Mouse (Mus musculus): Measurements from ENCODE around the gene Kirrel. TPM values are rescaled to one million over a fixed set of nuclear protein-coding genes. Genes with fewer than 3 reads are reported as not detected.

Kirrel gene
- total RNA-seq (2021): 10 to 100 TPM in 1 of 2 experiments, 1 to 10 TPM in 1; 8.4 to 10.5 TPM
- long read RNA-seq, experiment 1, full-length matches to known transcripts: 1 of 3 reads
- long read RNA-seq, experiment 1, partial matches to known transcripts: 0 of 3 reads
- long read RNA-seq, experiment 1, other reads (novel, unspliced or antisense): 2 of 3 reads
- long read RNA-seq, experiment 2, partial matches to known transcripts: 1 of 5 reads
- long read RNA-seq, experiment 2, other reads (novel, unspliced or antisense): 4 of 5 reads

DNA sequence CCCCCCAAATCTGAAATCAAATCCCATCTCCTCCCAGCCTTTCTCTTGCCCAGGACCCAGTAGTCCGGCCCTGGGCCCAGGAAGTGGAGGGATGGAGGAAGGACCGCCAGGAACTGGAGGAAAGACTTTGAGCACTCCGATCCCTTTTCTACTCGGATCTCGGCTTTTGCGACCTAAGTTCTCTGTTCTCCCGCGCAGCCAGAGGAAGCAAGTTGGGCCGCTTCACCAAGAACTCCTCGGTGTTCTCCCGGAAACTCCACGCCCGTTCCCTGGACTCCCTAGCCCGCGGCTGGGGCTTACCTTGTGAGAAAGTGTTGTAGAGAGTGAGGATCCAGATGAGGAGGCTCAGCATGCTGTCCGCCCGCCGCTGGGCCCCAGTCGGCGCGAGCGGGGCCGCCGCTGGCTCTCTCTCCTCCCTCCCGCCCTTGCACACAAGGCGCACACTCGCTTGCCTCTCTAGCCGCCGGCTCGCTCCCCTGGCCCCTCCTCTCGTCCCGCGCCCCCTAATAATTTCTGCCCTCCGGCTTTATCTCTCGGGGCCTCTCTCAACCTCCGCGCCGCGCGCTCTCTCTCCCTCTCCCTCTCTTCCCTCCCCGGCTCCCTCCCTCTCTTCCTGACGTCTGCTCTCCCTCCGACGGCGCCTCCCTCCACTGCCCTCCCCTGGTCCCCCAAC lies at the start of gene Kirrel:
Kirrel (minus strand) TSS at position 652 of the 673 bp plus-strand sequence.
- DNase-seq: peak; percentile 88

DNA sequence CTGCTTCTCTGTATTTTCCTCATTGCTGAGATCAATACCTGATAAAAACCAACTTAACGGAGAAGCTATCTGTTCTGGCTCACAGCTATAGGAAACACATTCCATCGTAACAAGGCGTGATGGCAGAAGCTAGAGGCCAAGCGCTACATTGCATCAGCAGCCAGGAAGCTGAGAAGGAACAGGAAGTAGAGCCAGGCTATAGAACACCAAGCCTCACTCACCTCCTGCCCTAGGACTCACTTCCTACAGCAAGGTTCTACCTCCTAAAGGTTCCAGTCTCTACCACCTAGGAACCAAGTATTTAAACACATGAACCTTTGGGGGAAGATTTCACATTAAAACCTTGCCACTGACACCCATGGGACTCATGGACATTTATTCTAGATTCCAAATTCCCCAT lies 49.1 kb upstream of the Kirrel start:
- intact Hi-C loops (cut with DNase I; ENCODE audit: low total_unique reads): no loop called here
- no peak for DNase-seq

More for the DNA sequence above, at the start of gene Kirrel:
- intact Hi-C loops (cut with DNase I; ENCODE audit: low total_unique reads): no loop called here

DNA sequence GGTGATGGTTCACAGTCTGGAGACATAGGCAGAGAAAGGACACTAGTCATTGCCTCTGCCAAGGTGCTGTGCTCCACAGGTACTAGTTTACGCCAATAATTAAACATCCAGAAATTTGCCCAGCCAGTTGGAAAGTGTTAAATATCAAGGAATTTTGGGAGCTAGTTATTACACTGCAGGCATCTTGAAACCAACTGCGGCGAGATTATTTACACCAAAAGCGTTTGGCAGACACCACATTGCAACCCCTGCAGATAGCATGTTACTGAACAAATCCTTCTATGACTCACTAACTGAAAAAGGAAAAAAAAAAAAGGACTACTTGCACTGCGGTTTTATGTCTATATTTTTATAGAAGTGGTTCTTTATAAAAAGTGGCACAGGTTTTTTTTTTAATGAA lies 47.8 kb upstream of the Kirrel start:
- intact Hi-C loops (cut with DNase I; ENCODE audit: low total_unique reads): no loop called here

GRCm38 (mm10) chr3:87215176-87215575 lies 40.6 kb upstream of the Kirrel start:
- intact Hi-C loops (cut with DNase I; ENCODE audit: low total_unique reads): no loop called here
- DNase-seq: no peak

More for the DNA sequence above, 47.8 kb upstream of the Kirrel start:
- no peak for DNase-seq

DNA sequence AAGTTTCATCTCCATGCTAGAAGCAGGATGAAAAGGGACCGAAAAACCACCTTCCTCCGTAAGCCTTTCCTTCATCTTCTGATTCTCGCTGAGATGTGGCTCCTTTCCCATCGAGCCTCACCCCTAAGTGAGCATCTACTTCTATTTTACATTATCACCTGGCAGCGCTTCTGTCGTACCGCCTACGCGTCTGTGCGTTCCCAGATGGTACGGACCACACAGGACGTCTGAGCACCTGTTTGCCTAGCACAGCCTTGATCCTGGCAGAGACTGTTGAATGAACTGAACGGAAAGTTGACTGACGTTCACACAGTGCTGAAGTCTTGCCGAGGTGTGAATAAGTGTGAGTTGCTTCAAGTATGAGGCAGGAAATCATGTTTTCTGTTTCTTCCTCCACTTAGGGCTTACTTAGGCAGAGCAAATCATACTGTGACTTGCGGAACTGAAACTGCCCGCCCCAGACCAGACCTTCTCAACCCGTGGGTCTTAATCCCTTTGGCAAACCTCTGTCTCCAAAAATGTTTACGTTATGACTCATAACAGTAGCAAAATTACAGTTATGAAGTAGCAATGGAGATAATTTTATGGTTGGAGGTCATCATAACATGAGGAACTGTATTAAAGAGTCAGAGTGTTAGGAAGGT lies 39.8 kb upstream of the Kirrel start:
- no peak for DNase-seq
- intact Hi-C loops (cut with DNase I; ENCODE audit: low total_unique reads): no loop called here

GRCm38 (mm10) chr3:87206336-87207075 lies 32.0 kb upstream of the Kirrel start:
- no peak for DNase-seq
- intact Hi-C loops (cut with DNase I; ENCODE audit: low total_unique reads): no loop called here

DNA sequence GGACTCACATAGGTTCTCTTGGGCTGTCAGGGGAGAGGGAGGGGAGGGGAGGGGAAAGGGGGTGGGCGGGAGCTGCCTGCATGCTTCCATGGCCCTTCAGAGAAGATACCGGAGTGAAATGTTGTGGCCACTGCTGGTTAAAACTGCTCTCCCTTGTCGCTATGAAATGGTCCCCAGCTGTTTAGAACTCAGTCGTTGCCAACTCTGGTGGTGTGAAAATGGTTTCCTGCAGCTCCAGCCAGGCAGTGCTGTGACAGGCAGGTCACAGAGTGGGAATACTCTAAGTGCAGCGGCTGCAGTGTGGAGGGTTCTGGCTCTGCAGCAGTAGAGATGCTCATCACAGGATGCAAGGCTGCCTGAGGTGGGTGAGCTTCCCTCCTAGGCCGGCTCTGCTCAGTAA lies 22.1 kb upstream of the Kirrel start:
- intact Hi-C loops (cut with DNase I; ENCODE audit: low total_unique reads): no loop called here
- no peak for DNase-seq

- DNase-seq: no peak
- intact Hi-C loops (cut with DNase I; ENCODE audit: low total_unique reads): no loop called here
These were observed 20.5 kb upstream of the Kirrel start for GRCm38 (mm10) chr3:87195041-87195440.

- intact Hi-C loops (cut with DNase I; ENCODE audit: low total_unique reads): no loop called here
- no peak for DNase-seq
These were observed 20.0 kb upstream of the Kirrel start for GRCm38 (mm10) chr3:87194591-87194990.

DNA sequence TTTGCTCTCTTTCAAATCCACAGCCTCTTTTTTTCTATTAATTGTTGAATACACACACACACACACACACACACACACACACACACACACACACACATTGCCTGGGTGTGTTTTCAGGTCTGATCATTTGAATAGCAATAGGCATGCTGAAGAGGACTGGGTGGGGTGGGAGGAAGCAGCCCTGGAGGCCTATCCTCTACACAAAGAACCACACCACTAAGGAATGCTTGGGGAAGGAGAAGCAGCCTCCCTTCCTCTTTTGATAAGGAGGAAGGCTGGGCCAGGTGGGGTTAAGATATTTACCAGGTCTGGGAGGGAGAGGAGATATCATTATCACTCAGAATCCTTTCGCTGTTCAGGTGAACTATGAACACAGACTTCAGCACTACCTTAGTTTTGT lies 19.2 kb upstream of the Kirrel start:
- DNase-seq: no peak
- intact Hi-C loops (cut with DNase I; ENCODE audit: low total_unique reads): no loop called here

- intact Hi-C loops (cut with DNase I; ENCODE audit: low total_unique reads): no loop called here
- DNase-seq: no peak
These were observed 18.8 kb upstream of the Kirrel start for GRCm38 (mm10) chr3:87193352-87193751.

- DNase-seq: no peak
- intact Hi-C loops (cut with DNase I; ENCODE audit: low total_unique reads): loop anchor here (5.0 kb wide), 2 partner anchors 84 to 139 kb away; no protein-coding TSS in a partner anchor
These were observed 2.1 kb upstream of the Kirrel start for GRCm38 (mm10) chr3:87176687-87177086.

GRCm38 (mm10) chr3:87175438-87175815 lies 880 bp upstream of the Kirrel start:
- DNase-seq: no peak
- intact Hi-C loops (cut with DNase I; ENCODE audit: low total_unique reads): loop anchor here (5.0 kb wide), 2 partner anchors 83 to 138 kb away; no protein-coding TSS in a partner anchor

GRCm38 (mm10) chr3:87174769-87175437 lies 356 bp upstream of the Kirrel start:
- no peak for DNase-seq
- intact Hi-C loops (cut with DNase I; ENCODE audit: low total_unique reads): loop anchor here (5.0 kb wide), 2 partner anchors 83 to 138 kb away; no protein-coding TSS in a partner anchor

DNA sequence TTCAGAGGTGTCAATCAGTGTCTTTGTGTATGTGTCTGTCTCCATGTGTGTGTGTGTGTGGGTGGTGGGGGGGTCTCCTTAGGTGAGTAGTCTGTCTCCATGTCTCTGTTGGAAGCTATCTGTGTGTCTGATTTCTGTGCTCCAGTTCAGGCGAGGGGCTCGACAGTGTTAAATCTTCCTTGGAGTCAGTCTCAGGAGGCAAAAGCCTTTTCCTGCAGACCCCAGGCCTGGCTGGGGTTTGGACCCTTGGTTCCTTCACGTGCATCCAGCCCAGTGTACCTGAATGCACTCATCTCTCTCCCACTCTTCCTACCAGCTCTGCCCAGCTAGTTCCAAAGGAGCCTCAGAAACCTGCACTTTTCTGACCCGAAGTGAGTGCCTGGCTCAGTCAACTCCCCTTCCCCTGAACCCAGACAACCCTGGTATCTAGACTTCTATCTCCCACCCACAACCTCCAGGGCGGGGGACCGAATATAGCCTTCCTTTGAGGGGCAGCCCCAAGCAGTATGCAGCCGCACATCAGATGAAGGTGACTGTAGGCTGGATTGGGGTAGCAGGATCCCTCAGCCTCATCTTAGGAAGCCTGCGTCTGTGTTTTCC lies 961 bp downstream of the Kirrel start:
- intact Hi-C loops (cut with DNase I; ENCODE audit: low total_unique reads): no loop called here
- no peak for DNase-seq

GRCm38 (mm10) chr3:87173103-87173444 lies 1.5 kb downstream of the Kirrel start:
- intact Hi-C loops (cut with DNase I; ENCODE audit: low total_unique reads): no loop called here
- no peak for DNase-seq

GRCm38 (mm10) chr3:87172351-87173102 lies 2.0 kb downstream of the Kirrel start:
- intact Hi-C loops (cut with DNase I; ENCODE audit: low total_unique reads): no loop called here

More at GRCm38 (mm10) chr3:87172351-87173102, 2.0 kb downstream of the Kirrel start:
- no peak for DNase-seq
